Mouse (Mus musculus): ENCODE data around the gene Ulk4. TPM values are rescaled to one million over a fixed set of nuclear protein-coding genes. Genes with fewer than 3 reads are reported as not detected.

Gene Ulk4
- polyA plus RNA-seq, 1 experiment from 2014 or later: 161 TPM

DNA sequence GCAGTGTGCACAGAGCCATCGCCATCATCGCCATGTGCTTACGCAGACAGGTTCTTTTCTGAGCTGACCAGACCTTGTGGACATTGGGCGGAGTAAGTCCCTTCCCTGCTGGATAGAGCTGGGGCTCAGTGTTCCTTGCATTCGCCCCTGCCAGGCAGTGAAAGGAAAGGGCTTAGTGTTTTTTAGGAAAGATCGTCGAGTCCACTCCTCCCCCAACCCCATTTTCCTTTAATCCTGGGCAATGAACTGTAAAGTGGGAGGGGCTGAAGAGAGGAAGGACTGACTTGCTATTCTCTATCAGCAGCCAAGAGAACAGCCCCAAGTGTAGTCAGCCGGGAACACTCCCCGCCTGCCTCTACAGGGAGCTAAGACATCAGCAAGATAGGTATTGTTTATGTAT lies 26.8 kb upstream of the Ulk4 start:
- DNase-seq (ENCODE audit: low spot score) (peak; percentile 57), ATAC-seq (ENCODE audit: low FRiP score) (peak; percentile 54)
- H3K4me3 ChIP-seq (ENCODE audit: low read depth, low read length): no peak overlapping the region
- 0 out of 2 replicates have a peak overlapping the region, but pooled peaks have one; percentile 39 for H3K27ac ChIP-seq (ENCODE audit: low read depth, low read length)
- H3K36me3 ChIP-seq (ENCODE audit: control insufficient read depth, insufficient read depth, low read length): no peaks in the 10 kb centered on the region
- H3K4me1 ChIP-seq (replicated peaks; ENCODE audit: control insufficient read depth, insufficient read depth, low read length): peaks cover 25% of the 10 kb centered on the region
- H3K9me3 ChIP-seq (ENCODE audit: control insufficient read depth, low read length): no peaks in the 10 kb centered on the region
- WGBS: 25% methylated on average over 9 of the region's 9 CpGs
- H3K4me2 ChIP-seq (replicated peaks; ENCODE audit: low read depth, low read length): 0 out of 2 replicates have a peak overlapping the region, but pooled peaks have one; percentile 4
- no peak overlapping the region for H3K9ac ChIP-seq (ENCODE audit: low read depth, low read length)
- no peaks in the 10 kb centered on the region for H3K27me3 ChIP-seq (ENCODE audit: control insufficient read depth, insufficient read depth, low read length)

DNA sequence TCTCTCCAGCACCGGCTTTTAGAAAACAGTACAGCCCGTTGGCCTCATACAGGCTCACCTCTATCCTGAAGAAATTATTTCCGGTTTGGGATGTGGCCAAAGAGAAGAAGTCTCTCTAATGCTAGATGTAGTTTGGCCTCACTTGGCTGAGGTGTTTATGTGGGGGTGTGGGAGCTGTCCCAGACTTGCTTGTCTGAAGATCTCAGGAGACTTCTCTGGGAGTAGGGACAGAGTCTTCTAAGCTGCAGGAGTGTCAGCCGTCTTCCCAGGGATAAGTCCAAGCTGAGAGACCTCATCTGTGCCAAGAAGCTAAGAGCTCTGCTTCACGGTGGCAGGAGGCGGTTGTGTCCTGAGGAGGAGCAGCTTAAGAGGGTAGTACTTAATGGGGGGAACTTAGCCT lies 26.1 kb upstream of the Ulk4 start:
- Histone ChIP-seq H3K4me1 (replicated peaks; ENCODE audit: control insufficient read depth, insufficient read depth, low read length) (peaks cover 28% of the 10 kb centered on the region), H3K4me2 (replicated peaks; ENCODE audit: low read depth, low read length) (no peak overlapping the region), H3K9me3 (ENCODE audit: control insufficient read depth, low read length) (no peaks in the 10 kb centered on the region), H3K9ac (ENCODE audit: low read depth, low read length) (no peak overlapping the region), H3K36me3 (ENCODE audit: control insufficient read depth, insufficient read depth, low read length) (no peaks in the 10 kb centered on the region), H3K27ac (ENCODE audit: low read depth, low read length) (0 out of 2 replicates have a peak overlapping the region, but pooled peaks have one; percentile 39), H3K4me3 (ENCODE audit: low read depth, low read length) (no peak overlapping the region), H3K27me3 (ENCODE audit: control insufficient read depth, insufficient read depth, low read length) (no peaks in the 10 kb centered on the region)
- DNase-seq (ENCODE audit: low spot score) (no peak), ATAC-seq (ENCODE audit: low FRiP score) (no peak)
- 66% methylated on average over 6 of the region's 6 CpGs for WGBS

DNA sequence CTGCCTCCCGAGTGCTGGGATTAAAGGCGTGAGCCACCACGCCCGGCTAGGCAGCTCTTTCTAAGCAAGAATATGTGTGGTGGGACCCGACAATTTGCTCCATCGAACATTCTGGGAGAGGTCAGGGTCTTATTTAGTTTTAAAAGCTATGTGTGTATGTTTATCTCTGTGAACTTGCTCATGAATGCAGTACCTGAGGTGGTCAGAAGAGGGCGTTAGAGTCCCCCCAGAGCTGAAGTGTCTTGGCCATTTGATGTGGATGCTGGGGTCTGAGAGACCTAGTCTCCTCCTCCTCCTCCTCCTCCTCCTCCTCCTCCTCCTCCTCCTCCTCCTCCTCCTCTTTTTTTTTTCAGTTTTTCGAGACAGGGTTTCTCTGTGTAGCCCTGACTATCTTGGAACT lies 25.5 kb upstream of the Ulk4 start:
- no peaks in the 10 kb centered on the region for H3K9me3 ChIP-seq (ENCODE audit: control insufficient read depth, low read length)
- ATAC-seq (ENCODE audit: low FRiP score): no peak
- no peak overlapping the region for H3K9ac ChIP-seq (ENCODE audit: low read depth, low read length)
- DNase-seq (ENCODE audit: low spot score): no peak
- WGBS: 90% methylated on average over 7 of the region's 8 CpGs
- H3K4me1 ChIP-seq (replicated peaks; ENCODE audit: control insufficient read depth, insufficient read depth, low read length): peaks cover 28% of the 10 kb centered on the region
- H3K4me3 ChIP-seq (ENCODE audit: low read depth, low read length): no peak overlapping the region
- no peaks in the 10 kb centered on the region for H3K36me3 ChIP-seq (ENCODE audit: control insufficient read depth, insufficient read depth, low read length)
- no peak overlapping the region for H3K4me2 ChIP-seq (replicated peaks; ENCODE audit: low read depth, low read length)
- no peaks in the 10 kb centered on the region for H3K27me3 ChIP-seq (ENCODE audit: control insufficient read depth, insufficient read depth, low read length)
- H3K27ac ChIP-seq (ENCODE audit: low read depth, low read length): no peak overlapping the region

DNA sequence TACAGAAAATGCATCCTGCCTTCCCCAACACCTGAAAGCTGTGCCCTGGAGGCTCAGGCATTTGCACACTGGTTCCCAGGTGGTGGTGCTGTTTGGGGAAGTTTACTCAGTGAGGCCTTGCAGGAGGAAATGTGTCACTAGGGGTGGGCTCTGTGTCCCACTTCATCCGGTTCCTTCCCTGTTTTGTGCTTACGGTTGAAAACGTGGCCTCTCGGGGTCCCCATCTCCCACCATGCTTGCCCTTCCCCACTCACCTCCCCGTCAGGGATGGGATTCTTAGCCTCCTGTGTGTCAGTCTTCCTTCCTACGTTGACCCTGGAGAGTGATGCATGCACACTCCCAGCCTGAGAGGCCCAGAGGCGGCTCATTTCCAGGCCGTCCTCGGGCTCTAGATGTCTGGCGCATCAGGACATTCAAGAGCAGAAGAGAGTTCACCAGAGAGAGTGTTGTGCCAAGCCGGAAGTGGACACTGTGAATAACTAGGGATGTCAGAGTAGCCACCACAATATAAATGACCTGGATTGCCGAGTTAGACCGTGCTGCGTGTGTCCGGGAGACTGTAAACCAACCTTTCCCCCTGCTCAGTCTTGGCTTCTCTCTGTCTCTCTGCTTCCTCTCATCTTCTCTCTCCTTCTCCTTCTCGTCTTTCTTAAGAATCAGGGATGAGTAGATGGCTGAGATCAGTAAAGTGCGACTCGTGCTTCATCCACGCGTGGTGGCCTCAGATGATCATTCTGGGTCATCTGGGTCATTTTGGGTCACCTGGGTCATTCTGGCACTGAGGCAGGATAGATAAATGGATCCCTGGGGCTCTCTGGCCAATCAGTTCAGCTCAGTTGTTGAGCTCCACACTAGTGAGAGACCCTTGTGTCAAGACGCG lies 24.3 kb upstream of the Ulk4 start:
- Histone ChIP-seq H3K36me3 (ENCODE audit: control insufficient read depth, insufficient read depth, low read length) (no peaks in the 10 kb centered on the region), H3K27ac (ENCODE audit: low read depth, low read length) (no peak overlapping the region; the same call in 1 of the 2 replicates), H3K4me3 (ENCODE audit: low read depth, low read length) (no peak overlapping the region), H3K4me1 (replicated peaks; ENCODE audit: control insufficient read depth, insufficient read depth, low read length) (peaks cover 28% of the 10 kb centered on the region), H3K4me2 (replicated peaks; ENCODE audit: low read depth, low read length) (peak overlapping the region; percentile 9; the same call in 1 of the 2 replicates), H3K27me3 (ENCODE audit: control insufficient read depth, insufficient read depth, low read length) (no peaks in the 10 kb centered on the region), H3K9me3 (ENCODE audit: control insufficient read depth, low read length) (no peaks in the 10 kb centered on the region), H3K9ac (ENCODE audit: low read depth, low read length) (0 out of 2 replicates have a peak overlapping the region, but pooled peaks have one; percentile 28)
- no peak for DNase-seq (ENCODE audit: low spot score)
- 69% methylated on average over 22 of the region's 22 CpGs for WGBS
- no peak for ATAC-seq (ENCODE audit: low FRiP score)

- Histone ChIP-seq H3K9ac (ENCODE audit: low read depth, low read length) (peak overlapping the region; percentile 47), H3K4me3 (ENCODE audit: low read depth, low read length) (peak overlapping the region; percentile 87), H3K9me3 (ENCODE audit: control insufficient read depth, low read length) (no peaks in the 10 kb centered on the region), H3K27me3 (ENCODE audit: control insufficient read depth, insufficient read depth, low read length) (no peaks in the 10 kb centered on the region), H3K27ac (ENCODE audit: low read depth, low read length) (peak overlapping the region; percentile 43; the same call in 1 of the 2 replicates), H3K4me2 (replicated peaks; ENCODE audit: low read depth, low read length) (peak overlapping the region; percentile 73), H3K36me3 (ENCODE audit: control insufficient read depth, insufficient read depth, low read length) (no peaks in the 10 kb centered on the region), H3K4me1 (replicated peaks; ENCODE audit: control insufficient read depth, insufficient read depth, low read length) (peaks cover 28% of the 10 kb centered on the region)
- 25% methylated on average over 19 of the region's 19 CpGs for WGBS
- peak; percentile 68 for DNase-seq (ENCODE audit: low spot score)
- ATAC-seq (ENCODE audit: low FRiP score): peak; percentile 9; the same call in 1 of the 2 replicates
Measured at GRCm38 (mm10) chr9:121299976-121300570, 23.1 kb upstream of the Ulk4 start.

- WGBS: 54% methylated on average over 9 of the region's 9 CpGs
Measured at GRCm38 (mm10) chr9:121299223-121299755, 22.3 kb upstream of the Ulk4 start.

DNA sequence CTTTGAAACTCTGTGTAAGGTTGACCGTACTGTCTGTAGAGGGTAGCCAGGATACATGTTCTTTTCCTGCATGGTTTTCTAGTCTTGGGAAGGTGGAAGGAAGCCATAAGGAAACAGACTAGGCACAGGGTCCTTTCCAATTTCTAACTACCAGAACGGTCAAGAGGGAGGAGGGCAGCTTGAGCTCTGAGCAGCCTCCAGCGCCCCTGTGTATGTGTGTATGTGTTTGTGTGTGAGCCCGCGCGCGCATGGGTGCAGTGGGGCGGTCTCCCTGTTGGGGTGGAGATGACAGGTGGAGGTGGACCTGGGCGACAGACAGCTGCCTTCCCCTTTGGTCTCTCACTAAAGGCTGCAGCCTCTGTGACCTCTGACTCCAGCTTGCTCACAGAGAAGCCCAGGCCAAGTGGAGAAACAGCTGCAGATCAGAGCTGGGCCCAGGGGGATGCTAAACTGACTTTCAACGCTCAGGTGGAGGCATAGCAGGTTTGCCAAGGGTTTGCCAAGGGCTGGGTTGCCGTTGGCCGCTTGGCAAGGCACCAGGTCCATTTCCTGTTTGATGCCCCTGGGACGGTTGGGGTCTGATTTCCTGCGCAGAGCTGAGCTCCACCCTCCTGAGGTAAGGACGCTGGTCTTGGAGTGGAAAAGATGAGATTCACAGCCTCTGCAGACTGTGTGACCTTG lies 21.6 kb upstream of the Ulk4 start:
- DNase-seq (ENCODE audit: low spot score): no peak
- H3K4me1 ChIP-seq (replicated peaks; ENCODE audit: control insufficient read depth, insufficient read depth, low read length): peaks cover 25% of the 10 kb centered on the region
- WGBS: 30% methylated on average over 15 of the region's 15 CpGs

More at GRCm38 (mm10) chr9:121299223-121299755, 22.3 kb upstream of the Ulk4 start:
- no peak for DNase-seq (ENCODE audit: low spot score)
- H3K9ac ChIP-seq (ENCODE audit: low read depth, low read length): peak overlapping the region; percentile 93
- H3K9me3 ChIP-seq (ENCODE audit: control insufficient read depth, low read length): no peaks in the 10 kb centered on the region
- H3K4me2 ChIP-seq (replicated peaks; ENCODE audit: low read depth, low read length): peak overlapping the region; percentile 73
- H3K36me3 ChIP-seq (ENCODE audit: control insufficient read depth, insufficient read depth, low read length): no peaks in the 10 kb centered on the region
- peak overlapping the region; percentile 87 for H3K4me3 ChIP-seq (ENCODE audit: low read depth, low read length)
- peaks cover 26% of the 10 kb centered on the region for H3K4me1 ChIP-seq (replicated peaks; ENCODE audit: control insufficient read depth, insufficient read depth, low read length)
- no peaks in the 10 kb centered on the region for H3K27me3 ChIP-seq (ENCODE audit: control insufficient read depth, insufficient read depth, low read length)
- ATAC-seq (ENCODE audit: low FRiP score): no peak
- H3K27ac ChIP-seq (ENCODE audit: low read depth, low read length): peak overlapping the region; percentile 43; the same call in 1 of the 2 replicates

DNA sequence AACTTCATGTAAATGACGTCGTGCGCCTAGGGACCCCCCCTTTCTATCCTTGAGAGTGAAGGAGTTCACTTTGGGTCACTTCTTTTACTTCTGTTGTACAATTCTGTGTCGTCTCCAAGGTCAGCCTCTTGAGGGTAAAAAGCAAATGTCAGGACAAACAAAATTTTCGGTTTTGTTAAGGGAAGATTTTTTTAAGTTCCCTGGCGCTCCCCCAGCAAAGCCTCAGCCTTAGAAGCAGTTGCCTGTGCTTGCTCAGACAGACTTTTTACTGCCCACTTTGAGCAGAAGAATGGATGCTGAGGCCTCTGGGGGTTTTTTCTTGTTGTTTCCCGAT lies 21.0 kb upstream of the Ulk4 start:
- no peaks in the 10 kb centered on the region for H3K27me3 ChIP-seq (ENCODE audit: control insufficient read depth, insufficient read depth, low read length)
- H3K27ac ChIP-seq (ENCODE audit: low read depth, low read length): peak overlapping the region; percentile 54
- H3K9me3 ChIP-seq (ENCODE audit: control insufficient read depth, low read length): no peaks in the 10 kb centered on the region
- WGBS: 3% methylated on average over 7 of the region's 7 CpGs
- ATAC-seq (ENCODE audit: low FRiP score) (no peak), DNase-seq (ENCODE audit: low spot score) (no peak)
- peak overlapping the region; percentile 73 for H3K4me2 ChIP-seq (replicated peaks; ENCODE audit: low read depth, low read length)
- H3K4me3 ChIP-seq (ENCODE audit: low read depth, low read length): peak overlapping the region; percentile 87
- H3K9ac ChIP-seq (ENCODE audit: low read depth, low read length): peak overlapping the region; percentile 93
- H3K36me3 ChIP-seq (ENCODE audit: control insufficient read depth, insufficient read depth, low read length): no peaks in the 10 kb centered on the region
- peaks cover 22% of the 10 kb centered on the region for H3K4me1 ChIP-seq (replicated peaks; ENCODE audit: control insufficient read depth, insufficient read depth, low read length)

More for the DNA sequence above, 21.6 kb upstream of the Ulk4 start:
- Histone ChIP-seq H3K4me2 (replicated peaks; ENCODE audit: low read depth, low read length) (peak overlapping the region; percentile 73), H3K9me3 (ENCODE audit: control insufficient read depth, low read length) (no peaks in the 10 kb centered on the region), H3K27ac (ENCODE audit: low read depth, low read length) (no peak overlapping the region; the same call in 1 of the 2 replicates), H3K9ac (ENCODE audit: low read depth, low read length) (peak overlapping the region; percentile 93), H3K27me3 (ENCODE audit: control insufficient read depth, insufficient read depth, low read length) (no peaks in the 10 kb centered on the region), H3K36me3 (ENCODE audit: control insufficient read depth, insufficient read depth, low read length) (no peaks in the 10 kb centered on the region), H3K4me3 (ENCODE audit: low read depth, low read length) (peak overlapping the region; percentile 87)
- no peak for ATAC-seq (ENCODE audit: low FRiP score)
